Mouse (Mus musculus) ES-CJ7 (cell line): Measurements from ENCODE around the gene Atp2b4.

Source experiments
- DNase-seq: peaks from one replicate; pipeline ENCODE4 v3.0.0; 2011; ENCODE audit warnings: low read depth, low spot score

The Atp2b4 gene

DNA sequence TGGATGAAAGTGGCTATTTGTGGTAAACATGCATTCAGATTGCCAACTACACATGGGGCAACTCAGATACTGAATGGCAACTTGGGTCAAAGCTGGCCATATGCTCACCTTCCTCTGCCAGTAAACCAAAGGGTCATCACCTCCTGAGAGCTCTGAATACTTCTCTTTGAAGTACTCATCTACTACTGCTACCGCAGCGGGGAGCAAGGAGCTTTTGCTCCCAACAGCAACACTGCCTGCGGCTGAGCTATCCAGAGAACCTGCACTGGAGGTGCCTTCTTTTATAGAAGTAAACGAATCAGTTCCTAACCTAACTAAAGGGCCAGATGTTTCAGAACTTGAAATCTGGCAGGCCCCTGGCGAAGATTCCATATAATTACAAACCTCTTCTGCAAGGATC, 144.0 kb downstream of the Atp2b4 start:
- DNase-seq: no peak

DNA sequence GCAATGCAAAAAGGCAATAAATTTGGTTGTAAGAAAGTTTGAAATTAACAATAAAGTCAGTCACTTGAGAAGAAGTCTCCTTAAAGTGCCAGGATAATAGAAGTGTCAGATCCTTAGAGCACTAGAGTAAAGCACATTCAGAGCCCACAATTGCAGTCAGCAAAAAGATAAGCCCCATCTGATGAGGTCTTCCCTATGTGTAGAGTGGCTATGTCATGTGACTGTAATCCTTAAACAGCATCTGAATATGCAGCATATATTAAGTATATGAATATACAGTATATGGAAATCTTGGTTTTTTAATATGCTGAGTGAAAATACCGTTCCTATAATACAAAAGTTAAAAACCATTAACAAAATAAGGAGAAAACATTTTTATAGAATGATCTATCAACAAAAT, 147.8 kb downstream of the Atp2b4 start:
- no peak for DNase-seq

DNA sequence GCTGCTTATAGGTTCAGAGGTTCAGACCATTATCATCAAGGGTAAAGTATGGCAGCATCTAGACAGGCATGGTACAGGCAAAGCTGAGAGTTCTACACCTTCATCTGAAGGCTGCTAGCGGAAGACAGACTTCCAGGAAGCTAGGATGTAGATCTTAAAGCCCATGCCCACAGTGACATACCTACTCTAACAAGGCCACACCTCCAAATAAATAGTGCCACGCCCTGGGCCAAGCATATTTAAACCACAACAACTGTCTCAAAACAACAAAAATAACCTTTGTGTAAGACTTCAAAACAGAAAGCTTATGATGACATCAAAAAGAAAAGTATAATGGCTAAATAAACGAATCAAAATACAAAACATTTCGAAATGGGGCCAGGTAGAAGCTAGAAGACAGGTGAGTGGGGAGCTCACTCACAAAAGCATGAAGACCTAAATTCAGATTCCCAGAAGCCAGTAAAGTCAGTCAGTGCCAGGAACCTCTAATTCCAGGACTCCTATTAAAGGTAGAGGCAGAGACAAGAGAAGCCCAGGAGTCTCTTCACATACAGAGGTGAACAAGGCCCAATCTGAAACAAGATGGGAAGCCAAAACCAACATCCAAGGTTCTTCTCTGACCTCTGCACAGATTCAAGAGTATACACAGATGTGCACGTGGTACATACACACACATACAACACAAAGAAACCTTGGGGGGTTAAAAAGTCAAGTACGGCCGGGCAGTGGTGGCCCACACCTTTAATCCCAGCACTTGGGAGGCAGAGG, 150.4 kb downstream of the Atp2b4 start:
- peak; percentile 38 for DNase-seq
